Mouse (Mus musculus) fat pad, adult 2 months (tissue): ENCODE data around the gene Cdipt.

Source experiments
- DNase-seq: peaks from one replicate; pipeline ENCODE4 v3.0.0-alpha.2; 2011; ENCODE audit warnings: low read depth, low spot score; ENCODE audit errors: extremely low read depth

Gene Cdipt

GRCm38 (mm10) chr7:127023896-127024690, 48.4 kb downstream of the Cdipt start:
- DNase-seq: no peak

- DNase-seq: no peak
Observed at GRCm38 (mm10) chr7:127024755-127025555, 49.2 kb downstream of the Cdipt start.

GRCm38 (mm10) chr7:127025556-127026160, 49.9 kb downstream of the Cdipt start:
- no peak for DNase-seq

- no peak for DNase-seq
Observed at GRCm38 (mm10) chr7:127026161-127026600, 50.5 kb downstream of the Cdipt start.

- DNase-seq: no peak
Observed at GRCm38 (mm10) chr7:127026616-127026983, 50.9 kb downstream of the Cdipt start.

GRCm38 (mm10) chr7:127026984-127027726, 51.4 kb downstream of the Cdipt start, which contains the start of gene Maz:
Maz (minus strand) TSS chr7:127027037.
- peak; percentile 87 for DNase-seq

GRCm38 (mm10) chr7:127027885-127028284, 52.2 kb downstream of the Cdipt start:
- no peak for DNase-seq
